Mouse (Mus musculus) kidney, embryonic 16.5 days (tissue): ENCODE results near the gene Aspm. TPM values are rescaled to one million over a fixed set of nuclear protein-coding genes. Genes with fewer than 3 reads are reported as not detected.
"Not testable (repeated sequence)": the region's sequence is repeated elsewhere in the genome, so short reads cannot be mapped to it uniquely, and the experiment has no call there.

Source experiments
- ATAC-seq: fragments of 200-750 bp; cut with Nextera tagmentation; 2 replicates; pipeline ENCODE4 v1.8.0; 2017; ENCODE audit warnings: moderate TSS enrichment; ENCODE audit not compliant: low FRiP score, low TSS enrichment
- H3K27ac ChIP-seq: fragments of 300-500 bp; sonication (generic); 2 replicates; pipeline ENCODE4 v1.5.1; 2014; ENCODE audit warnings: low read length
- H3K27me3 ChIP-seq: fragments of 300-500 bp; sonication (generic); 2 replicates; pipeline ENCODE4 v1.6.1; 2014; ENCODE audit warnings: low read length, control low read depth, mixed read lengths; ENCODE audit not compliant: insufficient read depth
- H3K36me3 ChIP-seq: fragments of 300-500 bp; sonication (generic); 2 replicates; pipeline ENCODE4 v1.6.1; 2014; ENCODE audit warnings: low read length, control low read depth, mixed read lengths; ENCODE audit not compliant: insufficient read depth
- H3K4me1 ChIP-seq: fragments of 300-500 bp; sonication (generic); 2 replicates; pipeline ENCODE4 v1.6.1; 2014; ENCODE audit warnings: low read length, control low read depth, mixed read lengths; ENCODE audit not compliant: insufficient read depth
- H3K4me2 ChIP-seq: fragments of 300-500 bp; sonication (generic); replicated peaks from 2 replicates; pipeline ENCODE4 v1.6.1; 2014; ENCODE audit warnings: low read depth, low read length
- H3K4me3 ChIP-seq: fragments of 300-500 bp; sonication (generic); 2 replicates; pipeline ENCODE4 v1.5.1; 2014; ENCODE audit warnings: mild to moderate bottlenecking, low read length
- H3K9ac ChIP-seq: fragments of 300-500 bp; sonication (generic); replicated peaks from 2 replicates; pipeline ENCODE4 v1.6.1; 2014; ENCODE audit warnings: low read length
- H3K9me3 ChIP-seq: fragments of 300-500 bp; sonication (generic); 2 replicates; pipeline ENCODE4 v1.6.1; 2016; ENCODE audit warnings: low read length, control low read depth
- WGBS: fragments of 180-500 bp; shearing (Covaris S2); extraction: QIAGEN DNeasy Blood & Tissue Kit; methylation state at CpG from one replicate; pipeline ENCODE4 v1.1.7; 2014; 5-methylcytosine and 5-hydroxymethylcytosine counted together
- polyA plus RNA-seq: library from polyadenylated mRNA; unstranded; fragments of >200 nt; fragmentation: Nextera tagmentation; extraction: Ambion mirVana; gene quantifications from 2 replicates; pipeline ENCODE4 v1.2.1, GENCODE M21; 2015

Aspm gene
- 12.4 and 14.2 TPM in 2 replicates for polyA plus RNA-seq

DNA sequence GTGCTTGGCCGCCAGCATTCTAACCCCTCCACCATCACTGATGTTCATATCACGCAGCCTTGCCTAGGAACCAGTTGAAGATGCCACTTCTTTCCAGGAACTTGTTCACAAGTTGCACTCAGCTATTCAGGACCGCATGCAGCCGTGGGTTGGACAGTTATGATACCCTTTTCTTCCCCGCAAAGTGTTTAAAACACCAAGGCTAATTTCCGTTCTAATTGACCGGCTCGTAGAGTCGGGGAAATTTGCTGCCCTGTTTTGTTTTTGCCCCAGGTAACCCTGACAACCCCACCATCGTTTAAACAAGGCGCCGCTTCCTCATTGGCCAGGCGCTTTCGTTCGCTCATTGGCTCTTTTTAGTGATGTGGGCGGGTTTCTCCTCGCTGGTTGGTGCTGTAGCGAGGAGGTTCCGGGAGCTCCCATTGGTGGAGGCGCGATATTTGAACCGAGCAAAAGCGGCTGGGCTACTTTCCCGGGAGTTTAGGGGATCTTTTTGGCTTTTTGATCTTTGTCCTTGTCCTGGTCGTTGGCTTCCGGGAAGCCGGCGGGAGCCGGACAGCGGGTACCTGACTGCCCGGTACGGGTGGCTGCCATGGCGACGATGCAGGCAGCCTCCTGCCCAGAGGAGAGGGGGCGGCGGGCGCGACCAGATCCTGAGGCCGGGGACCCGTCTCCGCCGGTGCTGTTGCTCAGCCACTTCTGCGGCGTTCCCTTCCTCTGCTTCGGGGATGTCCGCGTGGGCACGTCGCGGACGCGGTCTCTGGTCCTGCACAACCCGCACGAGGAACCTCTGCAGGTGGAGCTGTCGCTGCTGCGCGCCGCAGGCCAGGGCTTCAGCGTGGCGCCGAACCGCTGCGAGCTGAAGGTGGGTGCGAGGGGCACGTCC, at the start of gene Aspm:
Aspm (plus strand) TSS at position 433 of the 886 bp plus-strand sequence.
- H3K27me3 ChIP-seq: no peaks in the 10 kb centered on the region
- peak within 1 kb of the TSS; percentile 72 for H3K9ac ChIP-seq
- peak; percentile 99 for ATAC-seq
- WGBS: under 1% methylated on average over 64 of the region's 65 CpGs
- peak within 1 kb of the TSS; percentile 77 for H3K4me2 ChIP-seq
- peak within 1 kb of the TSS; percentile 85 for H3K4me3 ChIP-seq
- peaks cover 17% of the 10 kb centered on the region for H3K36me3 ChIP-seq
- H3K4me1 ChIP-seq: peaks cover 16% of the 10 kb centered on the region
- no peaks in the 10 kb centered on the region for H3K9me3 ChIP-seq
- peak within 1 kb of the TSS; percentile 53 for H3K27ac ChIP-seq

DNA sequence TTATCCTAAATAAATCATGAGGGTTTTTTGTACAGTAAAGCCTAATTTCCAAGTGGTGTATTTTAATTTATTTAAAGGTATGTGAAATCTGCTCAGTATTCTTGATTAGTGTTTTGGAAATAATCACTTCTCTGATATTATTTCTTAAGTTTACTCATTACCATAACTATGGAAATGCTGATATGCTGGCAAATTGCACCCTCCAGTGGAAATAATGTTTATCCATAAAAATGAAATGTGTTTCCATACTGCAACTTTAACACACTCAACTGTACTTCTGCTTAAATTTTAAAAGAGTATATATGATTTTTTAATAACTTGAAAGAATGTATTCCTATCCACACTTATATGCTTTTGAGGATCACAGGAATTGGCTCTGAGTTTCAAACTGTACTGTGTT, 48.8 kb upstream of the Aspm start:
- H3K4me1 ChIP-seq: no peaks in the 10 kb centered on the region
- no peak overlapping the region for H3K4me3 ChIP-seq
- peaks cover 4% of the 10 kb centered on the region for H3K9me3 ChIP-seq
- no peaks in the 10 kb centered on the region for H3K27me3 ChIP-seq
- H3K27ac ChIP-seq: no peak overlapping the region
- no peak overlapping the region for H3K4me2 ChIP-seq
- no peak for ATAC-seq
- no peak overlapping the region for H3K9ac ChIP-seq
- H3K36me3 ChIP-seq: no peaks in the 10 kb centered on the region

DNA sequence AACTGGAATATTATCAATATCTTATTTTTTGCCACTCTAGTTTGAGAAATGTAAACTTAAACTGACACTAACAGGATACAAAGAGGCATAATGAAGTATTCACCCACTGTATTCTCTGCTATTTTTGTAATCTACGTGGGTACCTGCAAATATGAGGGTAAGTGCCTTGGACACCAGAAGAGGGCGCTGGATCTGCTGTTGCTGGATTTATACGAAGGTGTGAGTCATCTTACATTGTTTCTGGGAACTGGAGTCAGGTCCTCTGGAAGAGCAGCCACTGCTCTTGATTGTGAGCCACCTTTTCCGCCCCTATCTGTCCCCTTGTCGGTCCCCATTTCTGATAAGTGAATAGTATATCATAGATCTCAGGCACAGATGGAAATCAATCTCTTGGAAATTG, 46.9 kb upstream of the Aspm start:
- Histone ChIP-seq H3K27ac (no peak overlapping the region), H3K4me2 (no peak overlapping the region), H3K9ac (no peak overlapping the region), H3K27me3 (no peaks in the 10 kb centered on the region), H3K4me3 (no peak overlapping the region), H3K36me3 (no peaks in the 10 kb centered on the region), H3K9me3 (peaks cover 5% of the 10 kb centered on the region), H3K4me1 (no peaks in the 10 kb centered on the region)
- ATAC-seq: no peak
- 56% methylated on average over 5 of the region's 5 CpGs for WGBS

DNA sequence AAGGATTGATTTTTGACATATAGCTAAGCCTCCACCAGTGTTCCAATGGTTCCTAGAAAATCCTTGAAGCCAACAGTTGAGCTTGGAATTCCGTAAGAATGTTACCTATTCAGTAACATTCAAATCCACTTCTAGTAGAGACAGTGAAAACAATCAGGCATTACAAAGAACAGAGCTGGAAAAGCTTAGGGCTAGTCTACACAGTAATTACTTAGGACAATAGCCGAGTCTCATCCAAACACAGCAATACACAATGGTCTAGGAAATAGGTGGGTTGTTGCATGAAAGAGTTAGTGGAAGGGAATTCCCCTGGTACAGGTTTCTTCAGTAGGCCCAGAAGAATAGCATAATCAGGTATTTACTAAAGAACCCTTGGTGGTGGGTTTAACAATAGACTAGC, 42.2 kb upstream of the Aspm start:
- H3K9ac ChIP-seq, H3K27me3 ChIP-seq, ATAC-seq, H3K4me1 ChIP-seq, H3K27ac ChIP-seq, H3K4me2 ChIP-seq, H3K9me3 ChIP-seq, H3K36me3 ChIP-seq, H3K4me3 ChIP-seq: not testable (repeated sequence)
- WGBS: 91% methylated on average over 2 of the region's 2 CpGs

DNA sequence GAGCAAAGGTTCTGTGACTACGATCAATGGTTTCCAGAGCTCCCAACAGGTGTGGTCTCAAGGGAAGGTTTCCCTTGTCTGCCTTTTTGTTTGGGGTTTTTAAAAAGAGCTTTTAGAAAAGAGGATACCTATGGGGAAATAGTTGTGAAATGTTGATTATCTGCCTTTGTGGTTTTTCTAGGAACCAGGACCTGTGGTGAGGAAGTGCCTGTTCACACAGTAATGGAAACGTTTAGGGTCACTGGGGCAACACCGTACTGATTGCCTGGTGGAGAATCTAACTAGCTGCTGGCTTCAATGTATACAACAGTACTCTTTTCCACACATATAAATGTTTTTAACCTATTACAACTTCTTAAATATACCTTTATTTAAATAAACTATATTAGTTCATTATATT, 41.1 kb upstream of the Aspm start:
- ATAC-seq: no peak
- WGBS: 82% methylated on average over 3 of the region's 3 CpGs

DNA sequence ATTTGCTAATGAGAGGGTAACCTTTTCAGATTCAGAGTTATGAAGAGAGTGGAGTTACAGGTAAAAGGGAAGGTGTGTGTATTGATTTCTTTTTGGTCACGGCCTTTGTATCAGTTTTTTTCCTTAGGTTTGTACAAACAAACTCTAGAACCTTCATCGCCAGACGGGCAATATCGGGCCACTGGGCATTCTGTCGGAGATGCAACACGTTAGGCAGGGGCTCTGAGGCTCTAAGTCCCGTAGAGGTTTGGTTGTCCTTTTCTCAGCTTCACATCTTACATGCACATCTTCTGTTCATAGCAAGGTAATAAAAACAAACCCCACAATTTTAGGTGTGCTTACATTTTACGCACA, 33.1 kb upstream of the Aspm start:
- Histone ChIP-seq H3K27ac (peak overlapping the region; percentile 78; the same call in 1 of the 2 replicates), H3K9me3 (no peaks in the 10 kb centered on the region), H3K4me1 (peaks cover 27% of the 10 kb centered on the region), H3K4me2 (peak overlapping the region; percentile 70), H3K4me3 (peak overlapping the region; percentile 79), H3K9ac (peak overlapping the region; percentile 92), H3K27me3 (no peaks in the 10 kb centered on the region), H3K36me3 (no peaks in the 10 kb centered on the region)
- peak; percentile 13; the same call in 1 of the 2 replicates for ATAC-seq
- 5% methylated on average over 8 of the region's 8 CpGs for WGBS

More for the DNA sequence above, 41.1 kb upstream of the Aspm start:
- Histone ChIP-seq H3K36me3 (no peaks in the 10 kb centered on the region), H3K9me3 (peaks cover 5% of the 10 kb centered on the region), H3K27me3 (no peaks in the 10 kb centered on the region), H3K4me1 (no peaks in the 10 kb centered on the region), H3K9ac (no peak overlapping the region), H3K4me3 (no peak overlapping the region), H3K4me2 (no peak overlapping the region), H3K27ac (no peak overlapping the region)

DNA sequence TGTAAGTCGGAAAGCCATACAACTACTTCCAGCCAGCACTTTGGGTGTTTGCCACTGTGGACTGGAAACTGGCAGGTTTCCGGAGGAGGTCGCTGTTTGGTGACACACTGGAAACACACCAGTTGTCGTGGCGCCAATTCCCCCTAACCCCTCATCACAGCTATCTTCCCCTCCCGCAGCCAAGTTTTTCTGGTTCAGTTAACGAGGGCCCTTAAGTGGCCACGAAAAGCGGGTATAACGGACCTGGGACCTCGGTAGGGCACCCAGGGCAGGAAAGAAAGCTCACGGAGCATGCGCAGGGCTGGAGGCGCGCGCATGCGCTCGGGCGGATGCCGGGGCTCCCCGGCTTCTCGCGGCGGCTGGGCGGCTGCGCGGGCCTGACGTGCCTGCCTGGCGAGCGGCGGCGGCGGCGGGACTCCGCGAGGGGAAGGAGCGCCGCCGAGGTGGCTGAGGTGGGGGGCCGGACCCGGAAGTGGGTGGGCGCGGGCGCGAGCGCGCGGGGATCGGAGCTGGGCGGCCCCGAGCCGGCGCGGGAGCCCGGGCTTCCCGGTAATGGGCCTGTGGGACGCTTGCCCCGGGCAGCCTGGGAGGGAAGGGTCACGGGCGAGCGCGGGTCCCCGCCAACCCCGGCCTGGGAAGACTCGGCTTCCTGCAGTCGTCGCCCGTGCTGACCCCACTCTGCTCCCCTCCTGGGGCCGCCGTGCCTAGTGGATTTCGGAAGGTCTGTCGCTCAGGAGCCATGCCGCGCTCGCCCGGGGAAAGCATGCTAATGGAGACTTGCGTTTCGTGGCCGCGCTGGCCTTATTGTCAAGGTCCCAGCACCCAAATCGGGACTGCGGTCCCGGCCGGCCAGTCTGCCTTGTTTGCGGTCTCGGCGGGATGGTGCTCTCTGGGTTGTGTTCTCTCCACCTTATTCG, 32.4 kb upstream of the Aspm start, which contains the start of gene Zbtb41:
Zbtb41 (plus strand) TSS at position 414 of the 917 bp plus-strand sequence.
- Histone ChIP-seq H3K27ac (peak within 1 kb of the TSS; percentile 78), H3K9ac (peak within 1 kb of the TSS; percentile 92), H3K27me3 (no peaks in the 10 kb centered on the region), H3K9me3 (no peaks in the 10 kb centered on the region), H3K36me3 (0 out of 2 replicates have a peak, but pooled peaks cover 2% of the 10 kb centered on the region), H3K4me3 (peak within 1 kb of the TSS; percentile 79), H3K4me2 (peak within 1 kb of the TSS; percentile 70), H3K4me1 (peaks cover 29% of the 10 kb centered on the region)
- under 1% methylated on average over 66 of the region's 88 CpGs for WGBS
- ATAC-seq: peak; percentile 98

DNA sequence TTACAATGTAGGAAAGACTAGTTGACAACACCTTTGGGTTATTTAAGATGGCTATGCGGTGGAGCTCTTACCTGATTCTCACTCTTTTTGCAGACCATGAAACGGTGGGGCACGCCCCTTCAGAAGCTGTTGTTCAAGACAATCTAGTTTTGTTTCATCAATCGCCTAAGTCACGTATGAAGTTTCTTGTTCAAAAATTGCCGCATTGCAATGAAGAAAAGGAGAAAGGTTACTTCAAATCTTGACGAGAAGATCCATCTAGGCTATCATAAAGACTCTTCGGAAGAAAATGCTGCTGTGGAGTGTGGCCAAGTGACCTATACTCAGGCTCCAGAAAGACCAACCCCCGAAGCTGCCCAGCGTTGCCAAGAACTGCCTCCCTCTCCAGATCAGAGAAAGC, 31.6 kb upstream of the Aspm start:
- Histone ChIP-seq H3K9me3 (no peaks in the 10 kb centered on the region), H3K4me1 (peaks cover 30% of the 10 kb centered on the region), H3K9ac (peak overlapping the region; percentile 92), H3K36me3 (0 out of 2 replicates have a peak, but pooled peaks cover 2% of the 10 kb centered on the region), H3K27me3 (no peaks in the 10 kb centered on the region), H3K4me3 (peak overlapping the region; percentile 79), H3K4me2 (peak overlapping the region; percentile 70), H3K27ac (no peak overlapping the region; the same call in 1 of the 2 replicates)
- no peak for ATAC-seq
- WGBS: 17% methylated on average over 10 of the region's 10 CpGs

DNA sequence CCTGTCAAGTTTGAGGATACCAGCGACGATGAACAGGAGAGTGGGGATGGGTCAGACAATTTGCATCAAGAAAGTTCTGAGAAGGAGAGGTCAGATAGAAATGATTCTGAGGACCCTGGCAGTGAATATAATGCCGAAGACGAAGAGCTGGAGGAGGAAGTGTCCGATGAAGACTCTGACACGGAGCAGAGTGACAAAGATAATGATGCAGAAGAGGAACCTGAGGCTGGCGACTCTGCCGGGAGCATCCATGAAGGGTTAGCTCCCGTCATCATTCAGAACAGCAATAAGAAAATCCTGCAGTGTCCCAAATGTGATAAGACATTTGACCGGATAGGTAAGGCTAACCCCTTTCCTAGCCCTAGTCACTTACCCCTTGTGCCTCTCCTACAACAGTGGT, 30.6 kb upstream of the Aspm start:
- Histone ChIP-seq H3K4me1 (peaks cover 30% of the 10 kb centered on the region), H3K4me3 (peak overlapping the region; percentile 79), H3K36me3 (peaks cover 3% of the 10 kb centered on the region; the same call in 1 of the 2 replicates), H3K27me3 (no peaks in the 10 kb centered on the region), H3K4me2 (peak overlapping the region; percentile 70), H3K27ac (no peak overlapping the region), H3K9me3 (no peaks in the 10 kb centered on the region), H3K9ac (peak overlapping the region; percentile 9; the same call in 1 of the 2 replicates)
- 55% methylated on average over 10 of the region's 10 CpGs for WGBS
- no peak for ATAC-seq
